Mouse (Mus musculus) MEL (cell line): ENCODE measurements around the gene Ankk1. TPM values are rescaled to one million over a fixed set of nuclear protein-coding genes. Genes with fewer than 3 reads are reported as not detected.

ENCODE experiments used
- DNase-seq: peaks from one replicate; pipeline ENCODE4 v3.0.0; 2011; ENCODE audit warnings: low read depth, low spot score
- H3K27ac ChIP-seq: 2 replicates; pipeline ENCODE4 v1.5.1; 2012; ENCODE audit warnings: low read depth, mild to moderate bottlenecking, control low read depth, low read length, moderate library complexity; ENCODE audit not compliant: control insufficient read depth
- H3K27me3 ChIP-seq, 2 experiments: fragments of 150-350 bp in 1 of 2; sonication (generic) in 1 of 2; 2 replicates each; pipeline ENCODE4 v1.6.1; 2012; ENCODE audit warnings: low read length in 2 of 2, mild to moderate bottlenecking in 2 of 2, improper control_type of control experiment in 1 of 2, moderate library complexity in 1 of 2; ENCODE audit not compliant: insufficient read depth in 2 of 2, control insufficient read depth in 1 of 2
- H3K36me3 ChIP-seq, 2 experiments: 2 replicates each; pipeline ENCODE4 v1.6.1; 2012 to 2014; ENCODE audit warnings: low read length in 2 of 2, improper control_type of control experiment in 1 of 2, inconsistent platforms in 1 of 2, mild to moderate bottlenecking in 1 of 2; ENCODE audit not compliant: insufficient read depth in 2 of 2, control insufficient read depth in 1 of 2
- H3K4me1 ChIP-seq, 2 experiments: fragments of 150-350 bp in 1 of 2; sonication (generic) in 1 of 2; 2 replicates each; pipeline ENCODE4 v1.6.1; 2012; ENCODE audit warnings: low read length in 2 of 2, improper control_type of control experiment in 1 of 2, mild to moderate bottlenecking in 1 of 2; ENCODE audit not compliant: insufficient read depth in 2 of 2, control insufficient read depth in 1 of 2
- H3K4me3 ChIP-seq, 2 experiments: fragments of 150-350 bp in 1 of 2; sonication (generic) in 1 of 2; 2 replicates each; pipeline ENCODE4 v1.5.1; 2012; ENCODE audit warnings: low read depth in 2 of 2, low read length in 2 of 2, mild to moderate bottlenecking in 2 of 2, moderate library complexity in 2 of 2, control low read depth in 1 of 2, improper control_type of control experiment in 1 of 2; ENCODE audit not compliant: control insufficient read depth in 1 of 2, insufficient read depth in 1 of 2
- H3K79me2 ChIP-seq: 2 replicates; pipeline ENCODE4 v1.6.1; 2012; ENCODE audit warnings: mild to moderate bottlenecking, low read length, moderate library complexity; ENCODE audit not compliant: control insufficient read depth, poor library complexity, insufficient read depth
- H3K9ac ChIP-seq: 2 replicates; pipeline ENCODE4 v1.6.1; 2012; ENCODE audit warnings: low read depth, mild to moderate bottlenecking, control low read depth, low read length, moderate library complexity; ENCODE audit not compliant: control insufficient read depth, poor library complexity, severe bottlenecking
- H3K9me3 ChIP-seq: fragments of 150-350 bp; sonication (generic); replicated peaks from 2 replicates; pipeline ENCODE4 v1.6.1; 2012; ENCODE audit warnings: mild to moderate bottlenecking, low read length, improper control_type of control experiment, moderate library complexity; ENCODE audit not compliant: insufficient read depth
- BHLHE40 ChIP-seq: IDR thresholded peaks from 2 replicates; pipeline ENCODE4 v1.6.1; 2012; ENCODE audit warnings: low read depth, mild to moderate bottlenecking, inconsistent platforms, low read length, improper control_type of control experiment, borderline replicate concordance
- CHD2 ChIP-seq: IDR thresholded peaks from 2 replicates; pipeline ENCODE4 v1.6.1; 2011; ENCODE audit warnings: low read length, improper control_type of control experiment
- E2F4 ChIP-seq: IDR thresholded peaks from 2 replicates; pipeline ENCODE4 v1.6.1; 2011; ENCODE audit warnings: low read depth, low read length, improper control_type of control experiment, borderline replicate concordance
- ELF1 ChIP-seq: IDR thresholded peaks from 2 replicates; pipeline ENCODE4 v1.6.1; 2014; ENCODE audit warnings: low read depth, mild to moderate bottlenecking, inconsistent platforms, low read length, improper control_type of control experiment, moderate library complexity
- ETS1 ChIP-seq: IDR thresholded peaks from 2 replicates; pipeline ENCODE4 v1.6.1; 2012; ENCODE audit warnings: low read depth, mild to moderate bottlenecking, inconsistent platforms, low read length, improper control_type of control experiment, moderate library complexity
- GATA1 ChIP-seq: IDR thresholded peaks from 2 replicates; pipeline ENCODE4 v1.6.1; 2011; ENCODE audit warnings: low read depth, low read length, improper control_type of control experiment
- HCFC1 ChIP-seq: IDR thresholded peaks from 2 replicates; pipeline ENCODE4 v1.6.1; 2012; ENCODE audit warnings: low read depth, mild to moderate bottlenecking, inconsistent platforms, low read length, improper control_type of control experiment, moderate library complexity
- JUND ChIP-seq: IDR thresholded peaks from 2 replicates; pipeline ENCODE4 v1.6.1; 2011; ENCODE audit warnings: low read depth, mild to moderate bottlenecking, improper control_type of control experiment, low read length
- KAT2A ChIP-seq: conservative IDR thresholded peaks from 2 replicates; pipeline ENCODE4 v1.6.1; 2012; ENCODE audit warnings: low read depth, low read length, improper control_type of control experiment, inconsistent platforms
- MAFK ChIP-seq: IDR thresholded peaks from 2 replicates; pipeline ENCODE4 v1.6.1; 2011; ENCODE audit warnings: low read depth, mild to moderate bottlenecking, low read length, improper control_type of control experiment, borderline replicate concordance
- MAZ ChIP-seq: IDR thresholded peaks from 2 replicates; pipeline ENCODE4 v1.6.1; 2012; ENCODE audit warnings: low read depth, mild to moderate bottlenecking, inconsistent platforms, low read length, improper control_type of control experiment
- MEF2A ChIP-seq: IDR thresholded peaks from 2 replicates; pipeline ENCODE4 v1.6.1; 2014; ENCODE audit warnings: low read depth, mild to moderate bottlenecking, inconsistent platforms, low read length, improper control_type of control experiment; ENCODE audit not compliant: poor library complexity, insufficient replicate concordance, severe bottlenecking; ENCODE audit errors: extremely low read depth
- MXI1 ChIP-seq: IDR thresholded peaks from 2 replicates; pipeline ENCODE4 v1.6.1; 2011; ENCODE audit warnings: mild to moderate bottlenecking, low read depth, low read length, improper control_type of control experiment
- POLR2A ChIP-seq, 2 experiments: IDR thresholded peaks; 2 replicates each; pipeline ENCODE4 v1.6.1; 2011 to 2012; ENCODE audit warnings: low read length in 2 of 2, mild to moderate bottlenecking in 2 of 2, control low read depth in 1 of 2, improper control_type of control experiment in 1 of 2, low read depth in 1 of 2, moderate library complexity in 1 of 2; ENCODE audit not compliant: control insufficient read depth in 1 of 2, insufficient read depth in 1 of 2, poor library complexity in 1 of 2
- POLR2AphosphoS5 ChIP-seq: IDR thresholded peaks from 2 replicates; pipeline ENCODE4 v1.6.1; 2012; ENCODE audit warnings: low read depth, borderline replicate concordance, mild to moderate bottlenecking, inconsistent platforms, low read length, moderate library complexity, mixed read lengths
- RAD21 ChIP-seq: IDR thresholded peaks from 2 replicates; pipeline ENCODE4 v1.6.1; 2011; ENCODE audit warnings: mild to moderate bottlenecking, low read depth, low read length, improper control_type of control experiment
- SIN3A ChIP-seq: IDR thresholded peaks from 2 replicates; pipeline ENCODE4 v1.6.1; 2012; ENCODE audit warnings: low read length, improper control_type of control experiment, inconsistent platforms
- SMC3 ChIP-seq: IDR thresholded peaks from 2 replicates; pipeline ENCODE4 v1.6.1; 2011; ENCODE audit warnings: low read depth, low read length, improper control_type of control experiment
- TAL1 ChIP-seq: IDR thresholded peaks from 2 replicates; pipeline ENCODE4 v1.6.1; 2012; ENCODE audit warnings: mild to moderate bottlenecking, inconsistent platforms, low read length, moderate library complexity, mixed read lengths
- TCF12 ChIP-seq: IDR thresholded peaks from 2 replicates; pipeline ENCODE4 v1.6.1; 2014; ENCODE audit warnings: low read depth, mild to moderate bottlenecking, inconsistent platforms, low read length, improper control_type of control experiment, moderate library complexity
- USF1 ChIP-seq: IDR thresholded peaks from 2 replicates; pipeline ENCODE4 v1.6.1; 2014; ENCODE audit warnings: low read depth, mild to moderate bottlenecking, inconsistent platforms, low read length, improper control_type of control experiment, moderate library complexity
- USF2 ChIP-seq, 2 experiments: IDR thresholded peaks; 2 replicates each; pipeline ENCODE4 v1.6.1; 2011 to 2012; ENCODE audit warnings: improper control_type of control experiment in 2 of 2, low read length in 2 of 2, borderline replicate concordance in 1 of 2, inconsistent platforms in 1 of 2, low read depth in 1 of 2, mild to moderate bottlenecking in 1 of 2; ENCODE audit not compliant: insufficient read depth in 1 of 2
- ZKSCAN1 ChIP-seq: IDR thresholded peaks from 2 replicates; pipeline ENCODE4 v1.6.1; 2012; ENCODE audit warnings: low read depth, mild to moderate bottlenecking, inconsistent platforms, low read length, improper control_type of control experiment, moderate library complexity
- polyA plus RNA-seq, 2 experiments: library from polyadenylated mRNA; stranded (reverse) in 1 of 2; unstranded in 1 of 2; fragments of >175 nt in 1 of 2; fragments of >200 nt in 1 of 2; gene quantifications; 2 replicates each; pipeline versions ENCODE4 v1.2.1 to v1.2.4; 2012; ENCODE audit warnings: low replicate concordance in 2 of 2, low read depth in 1 of 2; ENCODE audit not compliant: insufficient read length in 2 of 2, insufficient read depth in 1 of 2, missing spikeins in 1 of 2
- total RNA-seq: library from RNA; depleted of rRNA; stranded (reverse); fragments of 300-350 nt; gene quantifications from 2 replicates; pipeline ENCODE4 v1.2.3, GENCODE M21; 2012

The Ankk1 gene
- total and polyA plus RNA-seq, 3 experiments, result not detected

DNA sequence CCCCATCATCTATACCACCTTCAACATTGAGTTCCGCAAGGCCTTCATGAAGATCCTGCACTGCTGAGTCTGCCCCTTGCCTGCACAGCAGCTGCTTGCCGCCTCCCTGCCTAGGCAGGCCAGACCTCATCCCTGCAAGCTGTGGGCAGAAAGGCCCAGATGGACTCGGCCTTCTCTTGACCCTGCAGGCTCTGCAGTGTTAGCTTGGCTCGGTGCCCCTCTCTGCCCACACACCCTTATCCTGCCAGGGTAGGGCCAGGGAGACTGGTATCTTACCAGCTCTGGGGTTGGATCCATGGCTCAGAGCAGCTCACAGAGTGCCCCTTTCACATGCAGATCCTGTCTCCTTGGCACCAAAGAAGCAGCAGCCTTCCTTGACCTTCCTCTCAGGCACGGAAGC, 19.8 kb downstream of the Ankk1 start:
- no peak for DNase-seq
- Histone ChIP-seq H3K9me3 (no peaks in the 10 kb centered on the region), H3K79me2 (no peaks in the 10 kb centered on the region), H3K4me3 (no peak overlapping the region), H3K27ac (no peak overlapping the region), H3K4me1 (no peaks in the 10 kb centered on the region), H3K27me3 (no peaks in the 10 kb centered on the region; a peak in 1 of 4 replicates), H3K9ac (no peak overlapping the region), H3K36me3 (no peaks in the 10 kb centered on the region)
- TF ChIP-seq JUND (no peak), ETS1 (no peak), USF1 (no peak), TAL1 (no peak), HCFC1 (no peak), SMC3 (no peak), BHLHE40 (no peak)

GRCm38 (mm10) chr9:49403711-49404110, 23.1 kb downstream of the Ankk1 start:
- Histone ChIP-seq H3K36me3 (no peaks in the 10 kb centered on the region), H3K27me3 (no peaks in the 10 kb centered on the region; a peak in 1 of 4 replicates), H3K27ac (no peak overlapping the region)
- TF ChIP-seq POLR2AphosphoS5, result no peak
- TF ChIP-seq TCF12, result no peak
- no peak for TF ChIP-seq SIN3A
- TF ChIP-seq RAD21, result no peak
- TF ChIP-seq USF2 (IDR thresholded peaks at IDR 0.05; ENCODE audit: borderline replicate concordance in 1 of 2, insufficient read depth in 1 of 2, low read depth in 1 of 2, low read length in 2 of 2), result no peak
- TF ChIP-seq MAZ, result no peak
- no peak for TF ChIP-seq SMC3
- no peak for TF ChIP-seq POLR2A (IDR thresholded peaks at IDR 0.05; ENCODE audit: control insufficient read depth in 1 of 2, insufficient read depth in 1 of 2, low read depth in 1 of 2, low read length in 2 of 2, poor library complexity in 1 of 2)
- no peak for TF ChIP-seq MAFK
- no peak for TF ChIP-seq KAT2A
- TF ChIP-seq MXI1, result no peak
- no peak for TF ChIP-seq HCFC1
- no peak for TF ChIP-seq ZKSCAN1
- no peak for TF ChIP-seq GATA1
- no peak for TF ChIP-seq E2F4
- TF ChIP-seq MEF2A, result no peak
- no peak for TF ChIP-seq BHLHE40
- no peak for TF ChIP-seq CHD2
- no peak for TF ChIP-seq ETS1
- no peak for TF ChIP-seq ELF1
- TF ChIP-seq, all 39 proteins: peak for 0
- no peak overlapping the region for H3K9ac ChIP-seq
- H3K4me1 ChIP-seq, result no peaks in the 10 kb centered on the region
- peak; percentile 2 for DNase-seq
- H3K79me2 ChIP-seq, result no peaks in the 10 kb centered on the region
- H3K9me3 ChIP-seq, result no peaks in the 10 kb centered on the region
- no peak overlapping the region for H3K4me3 ChIP-seq
